Mouse (Mus musculus): Measurements from ENCODE around the gene Patl1. TPM values are rescaled to one million over a fixed set of nuclear protein-coding genes. Genes with fewer than 3 reads are reported as not detected.
"Not testable (repeated sequence)": the region's sequence is repeated elsewhere in the genome, so short reads cannot be mapped to it uniquely, and the experiment has no call there.

Gene Patl1
- total RNA-seq (2021), result 10 to 100 TPM; 22.7 to 23.3 TPM
- long read RNA-seq, full-length matches to known transcripts, result 17 of 32 reads
- long read RNA-seq, partial matches to known transcripts, result 6 of 32 reads
- long read RNA-seq, other reads (novel, unspliced or antisense), result 9 of 32 reads

DNA sequence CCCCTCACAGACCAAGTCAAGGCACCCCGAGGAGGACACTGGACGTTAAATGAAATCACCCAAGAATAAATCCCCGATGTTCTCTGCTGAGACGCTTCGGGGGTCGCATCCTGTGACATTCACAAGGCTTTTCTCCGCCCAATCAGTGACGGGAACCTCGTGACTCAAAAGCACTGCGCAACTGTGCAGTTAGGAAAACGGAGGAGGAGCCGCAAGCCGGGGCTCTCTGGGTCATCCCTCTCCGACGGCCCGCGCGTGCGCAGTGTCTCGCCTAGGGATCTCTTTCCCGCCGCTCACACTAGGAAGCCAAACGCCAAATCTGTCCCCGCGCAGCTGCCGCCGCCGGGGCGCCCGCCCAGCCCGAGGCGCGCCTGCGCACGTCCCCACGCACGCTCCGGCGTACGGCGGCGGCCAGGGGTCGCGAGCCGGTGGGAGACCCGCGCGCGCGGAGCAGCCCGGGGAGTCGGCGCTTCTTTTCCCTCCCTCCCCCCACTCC, at the start of gene Patl1:
Gene Patl1 (plus strand): TSS at position 363 of the 496 bp plus-strand sequence.
- peak; percentile 99 for DNase-seq (ENCODE audit: low spot score in 2 of 2)

DNA sequence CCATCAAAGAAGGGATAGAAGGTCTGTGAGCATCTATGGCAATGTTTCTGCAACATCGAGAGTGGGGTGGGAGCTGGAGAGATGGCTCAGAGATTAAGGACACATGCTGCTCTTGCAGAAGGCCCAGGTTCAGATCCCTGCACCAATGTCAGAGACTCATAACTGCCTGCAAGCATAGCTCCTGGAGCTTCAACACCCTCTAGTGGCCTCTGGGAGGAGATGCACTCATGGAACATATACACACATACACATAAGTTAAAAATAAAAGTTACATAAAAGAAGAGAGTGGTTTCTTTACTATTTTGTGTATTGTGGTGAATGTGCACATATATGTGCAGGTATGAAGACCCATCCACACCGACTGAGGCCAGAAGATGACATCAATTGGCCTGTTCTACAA, 44.4 kb upstream of the Patl1 start:
- DNase-seq (ENCODE audit: low spot score in 2 of 2), result no peak

DNA sequence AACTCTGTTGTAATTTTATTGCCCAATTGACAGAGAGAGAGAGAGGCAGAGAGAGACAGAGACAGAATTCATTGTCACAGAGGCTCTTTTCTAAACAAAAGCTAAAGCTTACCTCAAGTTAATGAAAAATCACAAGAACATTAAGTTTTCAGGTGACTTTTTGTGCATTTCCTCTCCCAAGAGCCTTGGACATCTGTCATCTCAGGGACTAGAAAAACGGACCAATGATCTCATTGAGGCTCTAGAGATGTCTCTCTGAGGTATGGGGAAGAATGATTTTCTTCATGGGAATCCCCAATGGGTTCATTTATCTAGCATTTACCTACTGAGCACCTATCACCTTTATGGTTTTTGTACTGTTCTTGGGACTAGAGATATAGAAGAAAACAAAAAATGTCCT, 37.2 kb upstream of the Patl1 start, which contains the start of gene Olfr1419:
Gene Olfr1419 (minus strand): TSS at position 101 of the 400 bp plus-strand sequence.
- DNase-seq (ENCODE audit: low spot score in 2 of 2), result no peak

DNA sequence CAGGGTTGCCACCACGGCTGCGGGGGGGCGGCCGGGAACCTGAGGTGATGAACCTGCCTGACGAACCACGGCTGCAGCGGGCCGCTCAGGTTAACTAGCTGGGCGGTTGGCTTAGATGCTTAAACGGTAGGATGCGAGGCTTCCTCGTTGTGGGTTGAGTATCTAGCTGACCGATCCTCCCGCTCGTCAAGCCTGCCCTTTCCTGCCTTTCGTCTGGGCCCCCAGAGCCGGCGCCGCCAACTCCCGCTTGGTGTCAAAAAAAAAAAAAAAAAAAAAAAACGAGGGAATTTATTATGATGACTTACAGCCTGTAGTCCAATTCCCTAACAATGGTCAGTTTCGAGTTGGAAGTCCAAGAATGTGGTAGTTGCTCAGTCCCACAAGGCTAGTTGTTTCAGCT, 33.8 kb upstream of the Patl1 start:
- DNase-seq (ENCODE audit: low spot score in 2 of 2), result not testable (repeated sequence)

DNA sequence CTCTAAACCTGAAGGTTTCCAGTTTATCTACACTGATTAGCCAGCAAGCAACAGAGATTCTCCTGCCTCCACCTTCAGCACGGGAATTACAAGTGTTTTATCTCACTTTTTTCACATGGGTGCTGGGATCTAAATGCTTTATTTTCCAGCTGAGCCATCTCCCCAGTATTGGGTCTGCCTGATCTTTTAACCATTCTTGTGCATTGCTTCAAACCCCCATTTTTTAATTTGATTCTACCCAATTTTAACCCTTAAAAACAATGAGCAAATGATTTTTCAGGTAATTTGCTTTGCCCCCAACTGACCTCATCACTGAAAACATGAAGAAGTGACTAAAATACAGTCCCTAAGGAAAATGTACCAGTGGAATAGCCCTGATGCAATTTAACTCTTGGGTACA, 25.9 kb upstream of the Patl1 start, which contains the start of gene Olfr1420:
Gene Olfr1420 (plus strand): TSS at position 301 of the 400 bp plus-strand sequence.
- no peak for DNase-seq (ENCODE audit: low spot score in 2 of 2)

DNA sequence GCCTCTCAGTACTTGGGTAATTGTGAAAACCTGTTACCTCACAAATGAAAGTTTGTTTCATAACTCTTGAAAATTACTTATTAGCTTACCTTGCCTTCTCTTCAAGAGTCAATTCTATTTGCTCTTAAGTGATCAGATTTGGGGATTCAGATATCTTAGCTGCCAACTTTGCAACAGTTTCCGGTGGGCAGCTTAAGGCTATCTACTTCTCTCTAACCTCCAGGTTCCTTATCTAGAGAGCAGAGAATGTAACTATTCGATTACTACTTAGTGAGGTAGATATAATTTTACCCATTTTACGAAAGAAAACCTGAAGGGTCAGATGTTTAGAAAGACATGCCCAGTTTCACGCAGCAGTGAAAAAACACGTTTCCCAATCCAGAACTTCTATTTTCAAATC, 1.2 kb upstream of the Patl1 start:
- DNase-seq (ENCODE audit: low spot score in 2 of 2), result no peak

DNA sequence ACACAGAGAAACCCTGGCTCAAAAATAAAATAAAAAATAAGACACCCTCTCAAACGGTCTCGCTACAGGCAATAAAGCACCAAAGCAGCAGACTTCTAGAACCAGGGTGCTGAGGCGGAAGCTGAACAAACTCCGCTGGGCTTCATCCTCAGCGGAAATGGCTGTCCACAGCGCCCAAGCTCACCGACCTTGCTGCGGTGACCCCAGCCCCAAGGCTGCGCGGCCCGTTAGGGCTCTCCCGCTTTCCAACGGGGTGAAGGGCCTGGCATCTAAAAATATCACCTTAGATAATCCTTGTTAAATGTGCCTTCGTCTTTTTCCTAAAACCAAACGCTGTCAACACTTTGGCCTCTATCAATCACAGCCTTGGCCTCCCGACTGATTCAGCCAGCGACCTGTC, 596 bp upstream of the Patl1 start:
- DNase-seq (ENCODE audit: low spot score in 2 of 2), result no peak

DNA sequence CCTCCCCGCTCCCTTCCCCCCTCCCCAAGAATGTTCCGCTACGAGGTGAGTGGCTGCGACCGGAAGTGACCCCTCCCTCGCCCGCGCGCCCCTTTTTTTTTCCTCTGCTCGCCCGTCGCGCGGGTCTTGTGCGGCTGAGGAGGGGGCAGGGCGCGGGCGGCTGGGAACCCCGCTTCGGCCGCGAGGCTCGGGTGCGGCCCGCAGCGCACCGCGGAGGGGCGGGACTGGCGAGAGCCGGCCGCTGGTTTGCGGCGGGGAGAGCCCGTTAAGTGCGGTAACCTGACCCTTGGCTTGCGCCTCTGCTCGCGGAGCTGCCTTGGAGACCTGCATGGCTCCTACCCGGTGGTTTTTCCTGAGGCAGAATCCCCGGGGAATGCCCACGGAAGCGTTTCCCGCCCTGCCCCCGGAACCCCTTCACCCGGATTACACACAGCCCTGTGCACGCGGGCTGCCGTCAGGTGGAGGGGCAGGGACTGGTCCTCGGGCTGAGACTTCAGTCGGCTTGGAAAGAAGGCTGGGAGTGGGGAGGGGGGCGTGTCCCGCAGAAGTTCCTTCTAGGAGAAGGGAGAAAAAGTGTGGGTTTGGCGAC, 428 bp downstream of the Patl1 start:
- DNase-seq (ENCODE audit: low spot score in 2 of 2), result peak; percentile 7 to 23

DNA sequence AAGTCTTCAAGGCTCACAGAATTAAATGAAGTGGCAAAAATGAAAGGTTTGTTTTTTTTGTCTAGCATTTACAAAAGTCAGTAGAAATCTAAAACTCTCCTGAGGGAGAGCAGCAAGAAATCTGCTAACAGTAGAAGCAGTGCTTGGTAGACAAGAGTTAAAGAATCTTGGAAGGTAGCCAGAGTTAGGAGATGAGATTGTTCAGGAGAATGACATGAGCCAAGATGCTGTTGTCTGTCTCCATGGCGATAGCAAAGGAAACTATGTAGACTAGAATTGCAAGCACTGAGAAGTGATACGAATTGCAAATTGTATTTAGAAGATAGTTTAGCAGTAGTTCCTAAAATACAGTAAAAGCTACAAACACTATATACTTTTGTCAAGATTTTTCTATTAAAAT, 3.6 kb downstream of the Patl1 start:
- DNase-seq (ENCODE audit: low spot score in 2 of 2), result peak; percentile 17 to 35

DNA sequence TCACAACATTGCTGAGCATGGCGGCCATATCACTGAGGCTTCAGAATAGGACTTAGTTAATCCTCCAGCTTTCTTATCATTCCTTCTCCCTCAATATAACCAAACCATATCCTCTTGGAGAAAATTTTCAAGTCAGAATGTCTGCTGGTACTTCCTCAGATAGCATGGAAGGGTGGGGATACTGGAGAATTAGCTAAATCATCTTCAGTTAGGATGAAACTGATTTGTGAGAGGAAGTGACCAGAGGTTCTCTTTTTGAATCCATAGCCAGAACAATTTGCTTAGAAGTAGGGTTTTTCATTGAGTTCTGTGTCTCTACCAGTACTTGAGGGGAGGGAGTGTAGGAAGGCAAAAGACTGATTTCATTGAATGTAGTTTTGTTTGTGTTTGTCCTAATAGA, 9.9 kb downstream of the Patl1 start:
- no peak for DNase-seq (ENCODE audit: low spot score in 2 of 2)

DNA sequence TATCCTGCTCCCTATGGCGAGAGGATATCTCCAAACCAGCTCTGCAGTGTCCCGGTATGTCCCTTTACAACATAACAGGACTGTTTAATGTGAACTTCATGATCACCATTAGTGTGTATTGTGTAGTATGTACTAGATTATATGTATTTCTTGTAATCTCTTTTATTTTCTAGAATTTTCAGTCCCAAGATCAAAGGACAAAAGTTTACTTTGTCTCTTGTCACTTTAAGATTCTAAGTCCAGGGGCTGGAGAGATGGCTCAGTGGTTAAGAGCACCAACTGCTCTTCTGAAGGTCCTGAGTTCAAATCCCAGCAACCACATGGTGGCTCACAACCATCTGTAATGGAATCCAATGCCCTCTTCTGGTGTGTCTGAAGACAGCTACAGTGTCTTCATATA, 10.3 kb downstream of the Patl1 start:
- not testable (repeated sequence) for DNase-seq (ENCODE audit: low spot score in 2 of 2)

DNA sequence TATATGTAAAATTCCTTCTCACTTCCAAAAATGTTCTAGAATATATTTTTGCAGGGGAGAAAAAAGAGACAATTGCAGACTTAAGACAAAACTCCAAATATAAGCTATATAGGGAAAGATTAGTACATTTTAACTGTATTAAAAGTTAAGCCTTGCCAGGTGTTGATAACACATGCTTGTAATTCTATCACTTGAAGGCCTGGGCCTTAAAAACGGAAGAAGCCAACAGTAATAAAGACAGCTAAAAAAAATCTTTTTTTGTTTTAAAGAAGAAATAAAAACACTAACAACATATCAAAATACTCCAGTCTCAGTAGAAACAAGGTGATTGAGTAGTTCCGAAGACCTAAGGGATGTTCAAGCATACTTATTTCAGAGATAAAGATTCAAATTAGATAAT, 14.2 kb downstream of the Patl1 start:
- no peak for DNase-seq (ENCODE audit: low spot score in 2 of 2)

DNA sequence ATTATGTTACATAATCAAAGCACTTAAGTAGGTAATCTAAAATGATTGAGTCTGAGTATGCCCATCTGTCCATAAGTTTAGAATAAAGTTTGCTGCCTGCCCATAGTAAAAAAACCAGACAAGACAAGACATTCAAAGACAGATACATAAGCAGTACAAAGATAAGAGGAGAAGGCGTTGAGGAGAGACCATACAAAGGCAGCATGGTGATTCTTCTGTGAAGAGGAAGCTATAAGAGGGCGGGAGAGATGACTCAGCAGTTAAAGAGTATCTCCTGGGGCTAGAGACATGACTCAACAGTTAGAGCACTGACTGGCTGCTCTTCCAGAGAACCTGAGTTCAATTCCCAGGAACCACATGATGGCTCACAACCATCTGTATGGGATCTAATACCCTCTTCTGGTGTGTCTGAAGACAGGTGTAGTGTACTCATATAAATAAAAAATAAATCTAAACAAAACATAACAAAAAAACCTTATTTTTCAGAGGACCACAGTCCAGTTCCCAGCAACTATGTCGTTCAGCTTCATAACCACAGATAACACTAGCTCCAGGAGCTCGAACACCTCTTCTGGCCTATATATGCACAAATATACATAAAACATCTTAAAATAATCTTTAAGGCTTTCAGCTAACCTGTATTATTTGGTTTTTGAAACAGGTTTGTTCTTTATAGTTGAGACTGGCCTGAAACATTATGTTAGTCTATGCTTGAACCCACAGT, 16.0 kb downstream of the Patl1 start:
- DNase-seq (ENCODE audit: low spot score in 2 of 2), result no peak

DNA sequence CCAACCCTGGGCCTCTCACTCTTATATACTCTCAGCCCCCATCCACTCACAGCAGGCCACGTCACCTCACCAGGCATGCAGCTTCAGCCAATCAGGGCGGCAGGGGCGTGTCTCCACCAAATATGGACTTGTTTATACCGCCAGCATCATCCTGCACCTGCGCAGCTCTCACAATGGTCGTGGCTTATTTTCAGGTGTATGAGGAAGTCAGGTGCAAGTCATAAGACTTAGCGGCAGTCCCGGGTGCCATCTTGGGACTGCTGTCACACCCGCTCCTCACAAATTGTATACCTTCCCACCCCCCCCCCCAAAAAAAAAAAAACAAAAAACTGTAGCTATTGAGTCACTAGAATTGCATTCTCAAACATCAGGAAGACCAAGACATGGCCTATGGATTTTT, 34.3 kb downstream of the Patl1 start:
- not testable (repeated sequence) for DNase-seq (ENCODE audit: low spot score in 2 of 2)

DNA sequence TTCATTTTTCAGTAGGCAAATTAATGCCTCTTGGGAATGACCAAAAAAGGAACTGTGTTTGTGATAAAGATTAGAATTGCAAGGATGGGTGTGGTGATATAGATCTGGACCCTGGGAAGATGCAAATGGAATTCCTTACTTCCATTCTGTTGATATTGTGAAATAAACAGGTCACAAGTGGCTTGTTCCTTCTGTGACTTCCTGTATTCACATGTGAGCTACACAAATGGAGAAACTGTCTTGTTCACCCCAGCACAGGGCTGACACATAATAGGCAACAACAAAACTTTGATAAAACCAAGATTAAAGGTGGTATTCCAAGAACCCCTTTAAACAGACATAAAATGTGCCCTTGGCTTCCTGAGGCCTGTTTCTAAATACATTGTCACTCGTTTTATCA, 37.7 kb downstream of the Patl1 start:
- DNase-seq (ENCODE audit: low spot score in 2 of 2), result no peak

DNA sequence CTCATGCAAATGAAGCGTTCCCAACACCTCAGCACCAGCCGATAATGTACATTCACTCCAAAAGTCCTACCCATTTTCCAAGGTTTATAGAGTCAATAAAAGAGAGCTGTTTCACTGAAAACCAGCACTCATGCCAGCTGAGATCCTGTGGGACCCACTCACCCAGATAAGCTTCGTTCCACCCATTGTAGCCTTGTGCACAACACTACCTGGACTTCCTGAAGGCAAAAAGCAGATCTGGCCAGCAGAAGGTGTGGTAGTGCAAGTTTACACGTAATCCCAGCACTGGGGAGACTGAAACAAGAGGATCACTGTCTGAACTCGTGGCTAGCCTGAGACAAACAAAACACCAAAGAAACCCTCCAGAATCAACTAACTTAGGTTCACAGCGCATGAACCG, 38.5 kb downstream of the Patl1 start:
- no peak for DNase-seq (ENCODE audit: low spot score in 2 of 2)

DNA sequence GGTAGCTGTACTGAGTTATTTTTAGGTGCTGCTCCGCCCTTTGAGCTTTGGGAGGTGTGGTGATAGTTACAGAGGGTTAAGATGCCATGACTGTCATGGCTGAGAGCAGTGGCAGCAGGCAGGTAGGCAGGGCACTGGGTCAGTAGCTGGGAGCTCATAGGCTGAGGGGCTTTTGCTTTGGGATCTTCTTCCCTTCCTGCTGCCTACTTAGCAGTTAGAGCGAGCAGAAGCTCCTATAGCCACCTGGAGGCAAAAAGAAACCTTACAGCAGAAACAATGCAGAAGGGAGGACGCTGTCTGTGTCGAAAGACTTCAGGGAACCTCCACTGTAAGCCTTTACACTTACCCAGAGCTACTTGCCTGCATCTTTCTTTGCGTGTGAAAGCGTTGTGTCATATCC, 42.0 kb downstream of the Patl1 start:
- DNase-seq (ENCODE audit: low spot score in 2 of 2), result no peak

DNA sequence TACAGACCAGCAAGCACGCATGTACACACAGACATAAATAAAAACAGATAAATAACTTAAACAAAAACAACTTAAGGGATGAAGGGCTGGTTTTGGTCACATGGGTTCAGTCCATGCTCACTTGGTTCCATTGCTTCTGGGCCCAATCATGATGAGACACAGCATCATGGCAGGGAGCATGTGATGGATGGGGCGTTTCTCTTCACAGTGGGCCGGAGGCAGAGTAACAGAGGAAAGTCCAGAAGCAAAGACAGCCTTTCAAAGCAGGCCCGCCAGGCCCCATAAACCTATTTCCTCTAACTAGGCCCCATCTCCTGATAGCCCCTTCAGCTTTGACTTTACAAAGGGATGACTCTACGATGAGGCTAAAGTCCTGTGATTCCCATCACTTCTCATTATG, 44.4 kb downstream of the Patl1 start:
- no peak for DNase-seq (ENCODE audit: low spot score in 2 of 2)

DNA sequence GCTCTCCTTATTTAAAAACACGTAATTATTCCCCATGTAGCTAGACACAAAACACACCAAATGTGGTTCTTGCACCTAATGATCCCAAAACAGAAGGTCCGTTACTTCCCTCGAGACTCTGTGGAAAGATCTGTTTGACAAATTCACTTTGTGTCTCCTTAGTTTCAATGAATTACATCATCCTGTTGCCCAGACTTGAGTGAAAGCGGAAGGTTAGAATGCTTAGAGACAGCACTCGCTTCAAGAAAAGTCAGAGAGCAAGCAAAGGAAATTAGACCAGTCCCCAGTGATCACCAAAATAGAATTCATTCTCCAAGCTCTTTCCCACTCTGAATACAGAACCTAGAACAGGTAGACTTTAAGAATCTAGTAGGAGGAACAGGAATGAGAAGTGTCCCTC, 45.2 kb downstream of the Patl1 start:
- DNase-seq (ENCODE audit: low spot score in 2 of 2), result no peak

DNA sequence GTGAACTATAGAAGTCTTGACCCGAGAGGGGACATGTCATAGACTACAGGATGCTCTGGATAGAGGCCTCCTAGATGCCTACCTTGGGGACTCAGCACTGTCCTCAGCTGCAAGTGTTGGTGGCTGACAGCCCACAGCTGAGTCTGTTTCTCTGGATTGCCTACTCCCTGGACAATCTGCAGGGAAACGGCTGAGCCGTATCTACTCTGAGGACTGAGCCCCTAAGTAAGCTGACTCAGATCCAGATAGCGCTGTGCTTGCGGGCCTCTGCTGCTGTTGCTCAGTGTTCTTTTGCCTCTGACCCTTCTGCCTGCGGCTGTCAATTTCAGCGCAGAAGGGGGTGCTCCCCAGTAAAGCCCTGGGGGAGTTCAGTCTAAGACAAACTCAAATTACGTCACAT, 45.6 kb downstream of the Patl1 start:
- no peak for DNase-seq (ENCODE audit: low spot score in 2 of 2)

DNA sequence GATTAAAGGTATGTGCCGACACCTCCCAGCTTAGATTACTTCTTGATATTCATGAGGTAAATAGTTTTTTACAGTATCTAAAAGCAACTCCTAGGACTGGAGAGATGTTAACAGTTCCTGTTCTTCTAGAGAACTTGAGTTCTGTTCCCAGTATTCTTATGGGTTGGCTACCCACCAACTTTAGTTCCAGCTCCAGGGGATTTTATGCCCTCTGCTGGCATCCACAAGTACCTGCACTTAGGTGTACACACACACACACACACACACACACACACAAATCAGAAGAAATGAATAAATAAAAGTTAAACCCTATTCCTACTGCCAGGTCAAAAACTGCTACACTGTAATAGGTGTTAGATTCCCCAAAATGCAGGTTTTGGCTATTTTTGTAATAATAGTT, 52.1 kb downstream of the Patl1 start:
- DNase-seq (ENCODE audit: low spot score in 2 of 2), result no peak

All from layer of hippocampus, adult 18-20 months (tissue).